Mouse (Mus musculus) heart, postnatal 0 days (tissue): Measurements from ENCODE around the gene Nt5c3.

ENCODE experiments used
- CTCF ChIP-seq: IDR thresholded peaks from 2 replicates; pipeline ENCODE4 v1.5.1; 2016; ENCODE audit warnings: antibody characterized with exemption, control low read depth, low read depth
- EP300 ChIP-seq: IDR thresholded peaks from 2 replicates; pipeline ENCODE4 v1.6.1; 2016; ENCODE audit warnings: antibody characterized with exemption, low read depth

GRCm38 (mm10) chr6:56890762-56891161 is 33.0 kb downstream of the Nt5c3 start:
- TF ChIP-seq CTCF, result no peak
- no peak for TF ChIP-seq EP300
